Mouse (Mus musculus) bone marrow macrophage, adult 2 months (primary cell): ENCODE results near the gene Rap1gap.

Source experiments
- CTCF ChIP-seq: IDR thresholded peaks from 2 replicates; pipeline ENCODE4 v1.5.1; 2012; ENCODE audit warnings: low read depth, mild to moderate bottlenecking, low read length, moderate library complexity
- POLR2A ChIP-seq: IDR thresholded peaks from 2 replicates; pipeline ENCODE4 v1.6.1; 2012; ENCODE audit warnings: mild to moderate bottlenecking, low read depth, low read length, borderline replicate concordance

GRCm38 (mm10) chr4:137769635-137770034 lies 105.1 kb downstream of the Rap1gap start:
- TF ChIP-seq CTCF (no peak), POLR2A (no peak)
